Mouse (Mus musculus) limb, embryonic 10.5 days (tissue): ENCODE measurements around the gene Erf. TPM values are rescaled to one million over a fixed set of nuclear protein-coding genes. Genes with fewer than 3 reads are reported as not detected.
A peak's percentile ranks its signal among the peaks of the same experiment; 100 is the strongest.

Source experiments
- DNase-seq: peaks from one replicate; pipeline ENCODE4 v3.0.0-alpha.2; 2017; ENCODE audit warnings: low spot score
- H3K27ac ChIP-seq: fragments of 300-500 bp; sonication (generic); 2 replicates; pipeline ENCODE4 v1.5.1; 2016; ENCODE audit warnings: mild to moderate bottlenecking
- H3K27me3 ChIP-seq: fragments of 300-500 bp; sonication (generic); 2 replicates; pipeline ENCODE4 v1.6.1; 2016; ENCODE audit warnings: low read depth, mild to moderate bottlenecking; ENCODE audit not compliant: poor library complexity, severe bottlenecking
- H3K36me3 ChIP-seq: fragments of 300-500 bp; sonication (generic); 2 replicates; pipeline ENCODE4 v1.6.1; 2016; ENCODE audit warnings: mild to moderate bottlenecking, moderate library complexity
- H3K4me1 ChIP-seq: fragments of 300-500 bp; sonication (generic); 2 replicates; pipeline ENCODE4 v1.6.1; 2016
- H3K4me3 ChIP-seq: fragments of 300-500 bp; sonication (generic); 2 replicates; pipeline ENCODE4 v1.5.1; 2016; ENCODE audit warnings: mild to moderate bottlenecking, moderate library complexity
- H3K9me3 ChIP-seq: fragments of 300-500 bp; sonication (generic); replicated peaks from 2 replicates; pipeline ENCODE4 v1.6.1; 2016; ENCODE audit warnings: mild to moderate bottlenecking
- WGBS: fragments of 180-500 bp; shearing (Covaris S2); methylation state at CpG from one replicate; pipeline ENCODE4 v1.1.7; 2016; 5-methylcytosine and 5-hydroxymethylcytosine counted together
- polyA plus RNA-seq: library from polyadenylated mRNA; unstranded; fragments of >200 nt; fragmentation: Nextera tagmentation; extraction: Ambion mirVana; gene quantifications from 2 replicates; pipeline ENCODE4 v1.2.1, GENCODE M21; 2016

Erf gene
- polyA plus RNA-seq, 1 experiment from 2014 or later: 16.6 TPM

- Histone ChIP-seq H3K36me3 (peaks cover 47% of the 10 kb centered on the region), H3K27me3 (no peaks in the 10 kb centered on the region), H3K4me1 (peaks cover 59% of the 10 kb centered on the region), H3K27ac (peak overlapping the region; percentile 97), H3K9me3 (no peaks in the 10 kb centered on the region), H3K4me3 (peak overlapping the region; percentile 99)
- WGBS: under 1% methylated on average over 25 of the region's 25 CpGs
- DNase-seq: no peak
Observed at GRCm38 (mm10) chr7:25248846-25249313, 1.7 kb downstream of the Erf start.

GRCm38 (mm10) chr7:25248018-25248647 lies 2.4 kb downstream of the Erf start:
- H3K4me1 ChIP-seq: peaks cover 64% of the 10 kb centered on the region
- WGBS: 3% methylated on average over 18 of the region's 18 CpGs
- H3K27ac ChIP-seq: peak overlapping the region; percentile 97
- no peaks in the 10 kb centered on the region for H3K27me3 ChIP-seq
- H3K9me3 ChIP-seq: no peaks in the 10 kb centered on the region
- H3K4me3 ChIP-seq: peak overlapping the region; percentile 99
- peak; percentile 65 for DNase-seq
- peaks cover 55% of the 10 kb centered on the region for H3K36me3 ChIP-seq

- peaks cover 64% of the 10 kb centered on the region for H3K4me1 ChIP-seq
- WGBS: 32% methylated on average over 3 of the region's 3 CpGs
- no peak for DNase-seq
Observed at GRCm38 (mm10) chr7:25247498-25247897, 3.1 kb downstream of the Erf start.

GRCm38 (mm10) chr7:25246759-25247137 lies 3.8 kb downstream of the Erf start:
- H3K27ac ChIP-seq: peak overlapping the region; percentile 97; the same call in 1 of the 2 replicates
- H3K27me3 ChIP-seq: no peaks in the 10 kb centered on the region
- H3K4me3 ChIP-seq: peak overlapping the region; percentile 99
- peaks cover 58% of the 10 kb centered on the region for H3K4me1 ChIP-seq
- 83% methylated on average over 4 of the region's 4 CpGs for WGBS
- no peak for DNase-seq
- H3K9me3 ChIP-seq: no peaks in the 10 kb centered on the region
- peaks cover 67% of the 10 kb centered on the region for H3K36me3 ChIP-seq

More at GRCm38 (mm10) chr7:25247498-25247897, 3.1 kb downstream of the Erf start:
- peak overlapping the region; percentile 97 for H3K27ac ChIP-seq
- no peaks in the 10 kb centered on the region for H3K27me3 ChIP-seq
- H3K4me3 ChIP-seq: peak overlapping the region; percentile 99
- H3K36me3 ChIP-seq: peaks cover 61% of the 10 kb centered on the region
- no peaks in the 10 kb centered on the region for H3K9me3 ChIP-seq

- WGBS: 86% methylated on average over 20 of the region's 20 CpGs
- DNase-seq: no peak
- H3K36me3 ChIP-seq: peaks cover 73% of the 10 kb centered on the region
- peaks cover 56% of the 10 kb centered on the region for H3K4me1 ChIP-seq
- no peaks in the 10 kb centered on the region for H3K9me3 ChIP-seq
- no peaks in the 10 kb centered on the region for H3K27me3 ChIP-seq
- H3K27ac ChIP-seq: peak overlapping the region; percentile 97; the same call in 1 of the 2 replicates
- H3K4me3 ChIP-seq: peak overlapping the region; percentile 99
Observed at GRCm38 (mm10) chr7:25246079-25246758, 4.3 kb downstream of the Erf start.

GRCm38 (mm10) chr7:25244562-25245369 lies 5.8 kb downstream of the Erf start:
- H3K36me3 ChIP-seq: peaks cover 78% of the 10 kb centered on the region
- DNase-seq: no peak
- H3K27me3 ChIP-seq: no peaks in the 10 kb centered on the region
- WGBS: 91% methylated on average over 30 of the region's 30 CpGs
- 0 out of 2 replicates have a peak overlapping the region, but pooled peaks have one; percentile 36 for H3K27ac ChIP-seq
- no peak overlapping the region for H3K4me3 ChIP-seq
- no peaks in the 10 kb centered on the region for H3K9me3 ChIP-seq
- H3K4me1 ChIP-seq: peaks cover 52% of the 10 kb centered on the region

GRCm38 (mm10) chr7:25243361-25243760 lies 7.2 kb downstream of the Erf start:
- H3K27ac ChIP-seq: no peak overlapping the region
- H3K4me1 ChIP-seq: peaks cover 61% of the 10 kb centered on the region
- WGBS: 93% methylated on average over 4 of the region's 4 CpGs

GRCm38 (mm10) chr7:25241062-25241461 lies 9.5 kb downstream of the Erf start:
- Histone ChIP-seq H3K4me3 (peak overlapping the region; percentile 14; the same call in 1 of the 2 replicates), H3K27ac (no peak overlapping the region), H3K27me3 (no peaks in the 10 kb centered on the region), H3K4me1 (peaks cover 47% of the 10 kb centered on the region), H3K36me3 (peaks cover 54% of the 10 kb centered on the region), H3K9me3 (no peaks in the 10 kb centered on the region)
- WGBS: 27% methylated on average over 2 of the region's 2 CpGs
- peak; percentile 55 for DNase-seq

More at GRCm38 (mm10) chr7:25243361-25243760, 7.2 kb downstream of the Erf start:
- no peaks in the 10 kb centered on the region for H3K27me3 ChIP-seq
- H3K9me3 ChIP-seq: no peaks in the 10 kb centered on the region
- no peak for DNase-seq
- H3K36me3 ChIP-seq: peaks cover 74% of the 10 kb centered on the region
- H3K4me3 ChIP-seq: 0 out of 2 replicates have a peak overlapping the region, but pooled peaks have one; percentile 3

GRCm38 (mm10) chr7:25240631-25241030 lies 9.9 kb downstream of the Erf start:
- no peak overlapping the region for H3K4me3 ChIP-seq
- no peaks in the 10 kb centered on the region for H3K27me3 ChIP-seq
- H3K9me3 ChIP-seq: no peaks in the 10 kb centered on the region
- H3K4me1 ChIP-seq: peaks cover 47% of the 10 kb centered on the region
- 61% methylated on average over 7 of the region's 7 CpGs for WGBS
- no peak overlapping the region for H3K27ac ChIP-seq
- H3K36me3 ChIP-seq: peaks cover 54% of the 10 kb centered on the region
- DNase-seq: no peak

GRCm38 (mm10) chr7:25238829-25239623 lies 11.5 kb downstream of the Erf start:
- H3K27ac ChIP-seq: peak overlapping the region; percentile 96; the same call in 1 of the 2 replicates
- H3K27me3 ChIP-seq: no peaks in the 10 kb centered on the region
- no peaks in the 10 kb centered on the region for H3K9me3 ChIP-seq
- WGBS: 3% methylated on average over 30 of the region's 30 CpGs
- peaks cover 40% of the 10 kb centered on the region for H3K4me1 ChIP-seq
- peak overlapping the region; percentile 89 for H3K4me3 ChIP-seq
- DNase-seq: peak; percentile 82
- H3K36me3 ChIP-seq: peaks cover 54% of the 10 kb centered on the region

- DNase-seq: peak; percentile 90
- Histone ChIP-seq H3K4me3 (peak overlapping the region; percentile 89), H3K27me3 (no peaks in the 10 kb centered on the region), H3K27ac (peak overlapping the region; percentile 96), H3K4me1 (peaks cover 34% of the 10 kb centered on the region), H3K9me3 (no peaks in the 10 kb centered on the region), H3K36me3 (peaks cover 54% of the 10 kb centered on the region)
- under 1% methylated on average over 23 of the region's 23 CpGs for WGBS
Observed at GRCm38 (mm10) chr7:25238015-25238706, 12.4 kb downstream of the Erf start.
